Mouse (Mus musculus): ENCODE results near the gene Gpc6.
A peak's percentile ranks its signal among the peaks of the same experiment; 100 is the strongest.

GRCm38 (mm10) chr14:117882222-117882621, 957.1 kb downstream of the Gpc6 start:
- TF ChIP-seq POLR2A (IDR thresholded peaks at IDR 0.05; ENCODE audit: low read depth, low read length) (no peak), CTCF (IDR thresholded peaks at IDR 0.05; ENCODE audit: borderline replicate concordance, insufficient read depth, low read length) (peak; percentile 76; the same call in 1 of the 2 replicates)
